Mouse (Mus musculus): ENCODE data around the gene Pdcd4. TPM values are rescaled to one million over a fixed set of nuclear protein-coding genes. Genes with fewer than 3 reads are reported as not detected.
"Not testable (repeated sequence)": the region's sequence is repeated elsewhere in the genome, so short reads cannot be mapped to it uniquely, and the experiment has no call there.

Gene Pdcd4
- polyA plus RNA-seq, 1 experiment from 2014 or later, result 122 TPM

DNA sequence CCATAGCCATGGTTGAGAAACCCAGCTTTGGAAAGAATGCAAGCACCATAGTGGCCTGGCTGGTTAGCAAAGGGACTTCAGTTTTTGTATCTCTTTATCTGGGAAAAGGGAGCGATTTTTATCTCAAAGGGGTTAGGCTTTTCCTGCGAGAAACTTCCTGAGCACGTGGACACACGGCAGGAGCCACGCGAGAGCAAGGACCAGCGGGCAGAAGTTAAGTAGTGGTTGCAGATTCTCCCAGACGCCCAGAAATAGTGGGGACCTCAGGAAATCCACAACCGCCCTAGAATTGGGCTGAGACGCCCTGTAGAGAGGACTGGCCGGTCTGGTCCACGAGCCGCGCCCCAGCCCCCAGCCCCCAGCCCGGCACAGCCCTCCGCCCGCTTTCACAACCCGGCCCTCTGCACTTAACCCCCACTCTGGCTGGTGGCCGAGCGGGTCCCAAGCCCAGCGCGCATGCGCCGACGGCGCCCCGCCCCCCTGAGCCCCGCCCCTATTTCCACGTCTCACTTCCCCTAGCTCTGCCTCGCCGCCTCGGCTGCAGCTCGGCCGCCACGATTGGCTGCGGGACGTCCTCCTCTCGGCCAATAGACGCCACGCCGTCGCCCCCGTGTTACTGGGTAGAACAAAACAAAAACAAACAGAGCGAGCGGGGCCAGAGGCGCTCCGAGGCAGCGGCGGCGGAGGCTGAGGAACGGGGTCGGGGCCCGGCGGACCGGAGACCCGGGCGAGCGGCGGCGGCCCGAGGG lies 10.9 kb downstream of the Pdcd4 start:
- Histone ChIP-seq H3K4me2 (replicated peaks) (peak overlapping the region; percentile 79), H3K4me1 (peaks cover 42% of the 10 kb centered on the region)

GRCm38 (mm10) chr19:53903507-53904321 lies 11.7 kb downstream of the Pdcd4 start:
- Histone ChIP-seq H3K4me2 (replicated peaks) (peak overlapping the region; percentile 79), H3K4me1 (peaks cover 34% of the 10 kb centered on the region), H3K9me3 (replicated peaks) (no peaks in the 10 kb centered on the region), H3K27ac (replicated peaks) (peak overlapping the region; percentile 95), H3K9ac (peak overlapping the region; percentile 86), H3K36me3 (no peaks in the 10 kb centered on the region), H3K4me3 (replicated peaks) (peak overlapping the region; percentile 98), H3K27me3 (no peaks in the 10 kb centered on the region)
- ATAC-seq (ENCODE audit: insufficient number of reproducible peaks, low FRiP score, low TSS enrichment, low read depth), result peak; percentile 66
- WGBS, result under 1% methylated on average over 62 of the region's 83 CpGs

More for the DNA sequence above, 10.9 kb downstream of the Pdcd4 start:
- Histone ChIP-seq H3K36me3 (no peaks in the 10 kb centered on the region), H3K9me3 (replicated peaks) (no peaks in the 10 kb centered on the region), H3K27me3 (no peaks in the 10 kb centered on the region), H3K9ac (peak overlapping the region; percentile 86), H3K4me3 (replicated peaks) (peak overlapping the region; percentile 98), H3K27ac (replicated peaks) (peak overlapping the region; percentile 95)
- 1% methylated on average over 54 of the region's 61 CpGs for WGBS
- peak; percentile 97 for ATAC-seq (ENCODE audit: insufficient number of reproducible peaks, low FRiP score, low TSS enrichment, low read depth)

DNA sequence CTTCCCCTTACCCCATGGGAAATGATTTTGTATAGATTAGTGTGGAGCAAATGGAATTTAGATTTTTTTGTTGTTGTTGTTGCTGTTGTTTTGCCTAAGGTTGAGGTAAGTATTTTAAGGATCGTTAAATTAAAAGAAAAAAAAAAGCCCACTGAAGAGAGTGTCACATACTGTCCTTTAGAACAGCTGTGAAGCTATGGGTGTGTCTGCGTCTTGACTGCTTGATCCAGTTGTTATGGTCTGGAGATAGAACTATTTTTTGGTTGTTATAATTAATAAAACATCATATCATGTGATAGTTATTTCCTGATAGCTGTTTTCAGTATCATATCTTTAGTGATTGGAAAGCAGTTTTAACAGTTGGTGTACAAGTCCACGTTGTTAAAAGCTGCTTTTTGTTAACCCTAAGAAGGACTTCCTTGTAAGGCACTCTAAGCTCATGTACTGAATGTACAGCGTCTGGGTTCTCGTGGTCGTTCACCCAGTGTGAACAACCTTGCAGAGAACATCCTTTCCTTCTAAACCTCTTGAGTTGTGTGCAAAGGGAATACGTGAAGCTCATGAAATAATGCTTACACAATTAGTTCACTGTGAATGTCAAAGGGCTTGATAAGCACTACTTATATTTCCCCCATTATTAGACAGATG lies 12.9 kb downstream of the Pdcd4 start:
- Histone ChIP-seq H3K9ac (no peak overlapping the region), H3K27me3 (no peaks in the 10 kb centered on the region), H3K4me2 (replicated peaks) (peak overlapping the region; percentile 79)

GRCm38 (mm10) chr19:53906033-53906702 lies 14.1 kb downstream of the Pdcd4 start:
- Histone ChIP-seq H3K4me1 (peaks cover 16% of the 10 kb centered on the region), H3K9me3 (replicated peaks) (no peaks in the 10 kb centered on the region), H3K4me3 (replicated peaks) (peak overlapping the region; percentile 98; the same call in 1 of the 2 replicates), H3K27ac (replicated peaks) (no peak overlapping the region), H3K9ac (no peak overlapping the region), H3K4me2 (replicated peaks) (peak overlapping the region; percentile 79), H3K36me3 (peaks cover 11% of the 10 kb centered on the region), H3K27me3 (no peaks in the 10 kb centered on the region)
- WGBS, result 39% methylated on average over 6 of the region's 6 CpGs
- no peak for ATAC-seq (ENCODE audit: insufficient number of reproducible peaks, low FRiP score, low TSS enrichment, low read depth)

More for the DNA sequence above, 12.9 kb downstream of the Pdcd4 start:
- Histone ChIP-seq H3K36me3 (peaks cover 8% of the 10 kb centered on the region), H3K4me3 (replicated peaks) (peak overlapping the region; percentile 98), H3K27ac (replicated peaks) (no peak overlapping the region), H3K9me3 (replicated peaks) (no peaks in the 10 kb centered on the region), H3K4me1 (peaks cover 23% of the 10 kb centered on the region)
- 44% methylated on average over 7 of the region's 7 CpGs for WGBS
- ATAC-seq (ENCODE audit: insufficient number of reproducible peaks, low FRiP score, low TSS enrichment, low read depth), result no peak

DNA sequence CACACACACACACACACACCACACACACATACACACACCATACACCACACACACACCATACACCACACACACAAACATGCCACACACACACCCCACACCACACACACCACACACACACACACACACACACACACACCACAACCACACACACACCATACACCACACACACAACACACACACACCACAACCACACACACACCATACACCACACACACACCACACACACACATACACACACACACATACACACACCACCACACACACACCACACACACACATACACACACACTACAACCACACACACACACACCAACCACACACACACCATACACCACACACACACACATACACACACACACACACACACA lies 14.7 kb downstream of the Pdcd4 start:
- H3K9ac ChIP-seq; H3K27me3 ChIP-seq; H3K27ac ChIP-seq (replicated peaks); H3K9me3 ChIP-seq (replicated peaks); H3K4me2 ChIP-seq (replicated peaks); H3K4me3 ChIP-seq (replicated peaks); ATAC-seq (ENCODE audit: insufficient number of reproducible peaks, low FRiP score, low TSS enrichment, low read depth): not testable (repeated sequence)
- H3K4me1 ChIP-seq, result peaks cover 16% of the 10 kb centered on the region
- peaks cover 15% of the 10 kb centered on the region for H3K36me3 ChIP-seq

DNA sequence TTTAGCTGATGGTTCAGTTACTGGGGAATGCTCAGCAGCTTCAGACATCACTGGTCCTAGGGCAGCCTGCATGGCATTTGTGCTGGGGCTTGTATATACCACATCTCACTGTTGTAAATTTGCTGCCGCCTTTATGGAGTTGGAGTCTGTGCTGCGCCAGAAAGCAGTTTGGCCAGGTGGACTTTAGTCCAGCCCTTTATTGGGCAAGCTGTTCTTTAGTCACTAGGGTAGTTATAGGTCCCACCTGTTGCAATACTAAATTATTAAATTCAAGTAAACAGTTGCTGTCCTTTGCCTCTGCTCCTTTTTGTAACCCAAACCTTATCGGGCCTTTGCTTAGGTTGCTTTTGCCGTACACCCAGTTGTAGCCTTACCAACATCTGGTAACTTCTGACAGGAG lies 22.9 kb downstream of the Pdcd4 start:
- H3K4me1 ChIP-seq, result no peaks in the 10 kb centered on the region
- ATAC-seq (ENCODE audit: insufficient number of reproducible peaks, low FRiP score, low TSS enrichment, low read depth), result no peak
- WGBS, result 91% methylated on average over 4 of the region's 4 CpGs

GRCm38 (mm10) chr19:53919541-53919940 lies 27.5 kb downstream of the Pdcd4 start:
- WGBS, result 91% methylated on average over 10 of the region's 10 CpGs
- no peak for ATAC-seq (ENCODE audit: insufficient number of reproducible peaks, low FRiP score, low TSS enrichment, low read depth)
- Histone ChIP-seq H3K27ac (replicated peaks) (no peak overlapping the region), H3K36me3 (peaks cover 75% of the 10 kb centered on the region), H3K27me3 (no peaks in the 10 kb centered on the region), H3K4me3 (replicated peaks) (no peak overlapping the region), H3K4me2 (replicated peaks) (no peak overlapping the region), H3K4me1 (no peaks in the 10 kb centered on the region), H3K9me3 (replicated peaks) (no peaks in the 10 kb centered on the region), H3K9ac (no peak overlapping the region)

More for the DNA sequence above, 22.9 kb downstream of the Pdcd4 start:
- no peak overlapping the region for H3K27ac ChIP-seq (replicated peaks)
- no peak overlapping the region for H3K4me2 ChIP-seq (replicated peaks)
- H3K4me3 ChIP-seq (replicated peaks), result no peak overlapping the region
- no peak overlapping the region for H3K9ac ChIP-seq
- no peaks in the 10 kb centered on the region for H3K27me3 ChIP-seq
- H3K36me3 ChIP-seq, result peaks cover 78% of the 10 kb centered on the region
- no peaks in the 10 kb centered on the region for H3K9me3 ChIP-seq (replicated peaks)

DNA sequence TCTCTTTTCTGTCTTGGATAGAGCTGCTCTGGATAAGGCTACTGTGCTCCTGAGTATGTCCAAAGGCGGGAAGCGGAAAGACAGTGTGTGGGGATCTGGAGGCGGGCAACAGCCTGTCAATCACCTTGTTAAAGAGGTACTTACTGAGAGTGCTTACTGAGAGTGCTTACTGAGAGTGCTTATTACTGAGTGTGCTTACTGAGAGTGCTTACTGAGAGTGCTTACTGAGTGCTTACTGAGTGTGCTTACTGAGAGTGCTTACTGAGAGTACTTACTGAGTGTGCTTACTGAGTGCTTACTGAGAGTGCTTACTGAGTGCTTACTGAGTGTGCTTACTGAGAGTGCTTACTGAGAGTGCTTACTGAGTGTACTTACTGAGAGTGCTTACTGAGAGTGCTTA lies 30.0 kb downstream of the Pdcd4 start:
- not testable (repeated sequence) for H3K27ac ChIP-seq (replicated peaks); H3K9me3 ChIP-seq (replicated peaks); H3K4me3 ChIP-seq (replicated peaks); ATAC-seq (ENCODE audit: insufficient number of reproducible peaks, low FRiP score, low TSS enrichment, low read depth); H3K27me3 ChIP-seq; H3K4me1 ChIP-seq; H3K9ac ChIP-seq; H3K4me2 ChIP-seq (replicated peaks)
- WGBS, result 89% methylated on average over 3 of the region's 3 CpGs
- peaks cover 67% of the 10 kb centered on the region for H3K36me3 ChIP-seq

DNA sequence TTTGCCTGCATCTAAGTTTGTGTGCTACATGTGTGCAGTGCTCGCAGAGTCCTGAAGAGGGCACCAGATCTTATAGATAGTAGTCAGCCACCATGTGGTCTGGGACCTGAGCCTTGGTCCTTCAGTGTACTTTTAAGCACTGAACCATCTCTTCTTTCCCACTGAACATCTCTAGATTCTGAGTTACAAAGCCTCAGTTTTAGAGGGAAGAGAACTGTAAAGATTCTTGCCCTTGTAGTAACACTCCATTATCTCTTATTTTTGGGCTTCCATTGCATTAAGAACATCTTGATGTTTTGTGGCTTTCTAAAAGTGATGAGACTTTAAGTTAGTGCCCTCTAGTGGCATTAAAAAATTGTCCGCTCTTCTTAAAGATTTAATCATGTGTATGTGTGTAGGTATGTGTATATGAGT lies 33.3 kb downstream of the Pdcd4 start:
- Histone ChIP-seq H3K4me3 (replicated peaks) (no peak overlapping the region), H3K27me3 (no peaks in the 10 kb centered on the region), H3K9me3 (replicated peaks) (no peaks in the 10 kb centered on the region), H3K36me3 (peaks cover 57% of the 10 kb centered on the region), H3K4me1 (no peaks in the 10 kb centered on the region), H3K27ac (replicated peaks) (no peak overlapping the region), H3K9ac (no peak overlapping the region), H3K4me2 (replicated peaks) (no peak overlapping the region)
- WGBS, result 87% methylated on average over 2 of the region's 2 CpGs
- ATAC-seq (ENCODE audit: insufficient number of reproducible peaks, low FRiP score, low TSS enrichment, low read depth), result no peak

- WGBS, result 83% methylated on average over 1 of the region's 1 CpGs
- ATAC-seq (ENCODE audit: insufficient number of reproducible peaks, low FRiP score, low TSS enrichment, low read depth), result no peak
Observed at GRCm38 (mm10) chr19:53926705-53927104, 34.7 kb downstream of the Pdcd4 start.

DNA sequence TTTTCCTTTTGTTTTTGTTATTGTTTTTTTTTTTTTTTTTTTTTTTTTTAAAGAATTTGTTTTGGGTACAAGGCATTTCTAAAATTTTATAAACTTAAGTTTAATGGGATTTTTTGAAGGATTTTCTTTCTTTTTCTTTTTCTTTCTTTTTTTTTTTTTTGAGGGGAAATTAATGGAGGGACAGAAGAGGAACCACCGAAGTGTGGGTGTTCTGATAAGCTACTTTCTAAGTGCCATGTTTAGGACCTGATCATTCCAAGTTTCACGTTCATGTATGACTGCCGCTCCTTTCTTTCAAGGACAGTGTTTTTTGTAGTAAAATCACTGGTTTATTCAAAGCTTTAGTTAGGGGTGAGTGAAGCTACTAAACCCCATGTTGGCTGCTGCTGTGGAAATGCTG lies 37.2 kb downstream of the Pdcd4 start:
- Histone ChIP-seq H3K27me3 (no peaks in the 10 kb centered on the region), H3K4me3 (replicated peaks) (no peak overlapping the region), H3K4me1 (no peaks in the 10 kb centered on the region), H3K9ac (no peak overlapping the region), H3K4me2 (replicated peaks) (no peak overlapping the region), H3K36me3 (peaks cover 45% of the 10 kb centered on the region), H3K9me3 (replicated peaks) (no peaks in the 10 kb centered on the region), H3K27ac (replicated peaks) (no peak overlapping the region)
- WGBS, result 93% methylated on average over 3 of the region's 3 CpGs
- ATAC-seq (ENCODE audit: insufficient number of reproducible peaks, low FRiP score, low TSS enrichment, low read depth), result no peak

More at GRCm38 (mm10) chr19:53926705-53927104, 34.7 kb downstream of the Pdcd4 start:
- Histone ChIP-seq H3K4me2 (replicated peaks) (no peak overlapping the region), H3K9me3 (replicated peaks) (no peaks in the 10 kb centered on the region), H3K4me3 (replicated peaks) (no peak overlapping the region), H3K36me3 (peaks cover 53% of the 10 kb centered on the region), H3K4me1 (no peaks in the 10 kb centered on the region), H3K9ac (no peak overlapping the region), H3K27ac (replicated peaks) (no peak overlapping the region), H3K27me3 (no peaks in the 10 kb centered on the region)

All from embryonic facial prominence, embryonic 15.5 days (tissue).